Mouse (Mus musculus): Measurements from ENCODE around the gene Tm7sf3. TPM values are rescaled to one million over a fixed set of nuclear protein-coding genes. Genes with fewer than 3 reads are reported as not detected.
A peak's percentile ranks its signal among the peaks of the same experiment; 100 is the strongest.

The Tm7sf3 gene
- polyA plus RNA-seq, 2 experiments: 29.1 to 47.0 TPM

GRCm38 (mm10) chr6:146683881-146684280, 41.3 kb upstream of the Tm7sf3 start:
- no peak overlapping the region for H3K4me3 ChIP-seq (replicated peaks; ENCODE audit: low read length)
- H3K4me1 ChIP-seq (ENCODE audit: control insufficient read depth, insufficient read depth, low read length): no peaks in the 10 kb centered on the region
- no peaks in the 10 kb centered on the region for H3K27me3 ChIP-seq (ENCODE audit: control insufficient read depth, insufficient read depth, low read length)
- no peak overlapping the region for H3K4me2 ChIP-seq (replicated peaks; ENCODE audit: low read depth, low read length, severe bottlenecking)
- no peak for TF ChIP-seq POLR2A (IDR thresholded peaks at IDR 0.05; ENCODE audit: borderline replicate concordance, extremely low read depth, insufficient read depth, insufficient read length)
- DNase-seq (ENCODE audit: low spot score) (no peak), ATAC-seq (ENCODE audit: low FRiP score, low read depth) (no peak)
- no peak overlapping the region for H3K9ac ChIP-seq (ENCODE audit: low read depth, low read length, severe bottlenecking)
- 0 out of 2 replicates have a peak, but pooled peaks cover 8% of the 10 kb centered on the region for H3K9me3 ChIP-seq (ENCODE audit: control insufficient read depth, low read length)
- no peaks in the 10 kb centered on the region for H3K36me3 ChIP-seq (ENCODE audit: control insufficient read depth, insufficient read depth, low read length)
- WGBS: 73% methylated on average over 4 of the region's 4 CpGs
- H3K27ac ChIP-seq (replicated peaks; ENCODE audit: low read depth, low read length): no peak overlapping the region

DNA sequence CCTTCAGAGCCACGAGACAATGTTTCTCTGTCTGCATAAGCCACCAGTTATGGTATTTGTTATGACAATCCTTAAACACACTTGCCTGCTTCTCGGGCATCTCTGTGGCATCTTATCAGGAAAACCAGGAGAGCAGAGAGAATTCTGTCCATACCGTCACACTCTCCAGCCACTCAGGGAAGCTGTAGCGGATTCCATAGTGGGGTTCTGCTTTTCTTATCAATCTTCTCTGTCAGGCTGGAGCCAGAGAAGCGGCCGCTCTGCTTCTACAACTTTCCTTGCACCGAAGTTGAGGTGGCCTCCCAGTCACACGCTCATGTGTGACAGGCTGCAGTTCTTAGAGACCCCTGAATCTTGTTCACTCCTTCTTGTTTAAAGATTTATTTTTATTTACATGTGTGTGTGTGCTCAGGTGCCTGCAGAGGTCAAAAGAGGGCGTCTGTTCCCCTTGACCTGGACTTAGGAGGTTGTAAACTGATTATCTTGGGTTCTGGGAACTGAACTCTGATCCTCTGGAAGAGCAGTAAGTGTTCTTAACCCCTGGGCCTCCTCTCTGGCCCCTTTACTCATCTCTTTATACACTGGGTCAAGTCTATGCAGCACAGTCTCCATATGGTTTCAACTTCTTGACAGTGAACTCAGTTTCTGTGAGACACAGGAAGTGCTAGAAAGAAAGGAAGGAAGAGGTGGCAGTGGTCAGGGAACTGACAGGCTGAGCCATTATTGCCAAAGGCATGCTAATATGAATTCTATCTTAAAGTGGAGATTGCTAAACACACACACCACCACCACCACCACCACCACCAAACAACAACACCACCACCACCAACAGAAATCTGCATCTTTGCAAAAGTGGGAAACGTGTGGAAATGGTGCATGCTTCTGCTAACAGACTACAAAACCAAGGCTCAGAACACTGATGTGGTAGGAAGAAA, 35.8 kb upstream of the Tm7sf3 start:
- H3K4me1 ChIP-seq (ENCODE audit: control insufficient read depth, insufficient read depth, low read length): no peaks in the 10 kb centered on the region
- WGBS: 69% methylated on average over 10 of the region's 10 CpGs
- H3K27me3 ChIP-seq (ENCODE audit: control insufficient read depth, insufficient read depth, low read length): no peaks in the 10 kb centered on the region
- TF ChIP-seq POLR2A (IDR thresholded peaks at IDR 0.05; ENCODE audit: borderline replicate concordance, extremely low read depth, insufficient read depth, insufficient read length): no peak
- no peak for DNase-seq (ENCODE audit: low spot score)
- no peak overlapping the region for H3K4me3 ChIP-seq (replicated peaks; ENCODE audit: low read length)
- no peak overlapping the region for H3K9ac ChIP-seq (ENCODE audit: low read depth, low read length, severe bottlenecking)
- no peak overlapping the region for H3K27ac ChIP-seq (replicated peaks; ENCODE audit: low read depth, low read length)
- 0 out of 2 replicates have a peak, but pooled peaks cover 8% of the 10 kb centered on the region for H3K9me3 ChIP-seq (ENCODE audit: control insufficient read depth, low read length)
- ATAC-seq (ENCODE audit: low FRiP score, low read depth): no peak
- no peak overlapping the region for H3K4me2 ChIP-seq (replicated peaks; ENCODE audit: low read depth, low read length, severe bottlenecking)
- no peaks in the 10 kb centered on the region for H3K36me3 ChIP-seq (ENCODE audit: control insufficient read depth, insufficient read depth, low read length)

GRCm38 (mm10) chr6:146676904-146677303, 34.3 kb upstream of the Tm7sf3 start:
- Histone ChIP-seq H3K4me3 (replicated peaks; ENCODE audit: low read length) (no peak overlapping the region), H3K4me1 (ENCODE audit: control insufficient read depth, insufficient read depth, low read length) (no peaks in the 10 kb centered on the region), H3K36me3 (ENCODE audit: control insufficient read depth, insufficient read depth, low read length) (no peaks in the 10 kb centered on the region), H3K9ac (ENCODE audit: low read depth, low read length, severe bottlenecking) (no peak overlapping the region), H3K27ac (replicated peaks; ENCODE audit: low read depth, low read length) (no peak overlapping the region), H3K27me3 (ENCODE audit: control insufficient read depth, insufficient read depth, low read length) (no peaks in the 10 kb centered on the region), H3K4me2 (replicated peaks; ENCODE audit: low read depth, low read length, severe bottlenecking) (no peak overlapping the region), H3K9me3 (ENCODE audit: control insufficient read depth, low read length) (0 out of 2 replicates have a peak, but pooled peaks cover 8% of the 10 kb centered on the region)
- WGBS: 80% methylated on average over 10 of the region's 10 CpGs
- no peak for ATAC-seq (ENCODE audit: low FRiP score, low read depth)
- TF ChIP-seq POLR2A (IDR thresholded peaks at IDR 0.05; ENCODE audit: borderline replicate concordance, extremely low read depth, insufficient read depth, insufficient read length): no peak
- no peak for DNase-seq (ENCODE audit: low spot score)

GRCm38 (mm10) chr6:146674881-146675536, 32.4 kb upstream of the Tm7sf3 start:
- no peak for TF ChIP-seq POLR2A (IDR thresholded peaks at IDR 0.05; ENCODE audit: borderline replicate concordance, extremely low read depth, insufficient read depth, insufficient read length)
- no peak for ATAC-seq (ENCODE audit: low FRiP score, low read depth)

GRCm38 (mm10) chr6:146674420-146674819, 31.8 kb upstream of the Tm7sf3 start:
- TF ChIP-seq POLR2A (IDR thresholded peaks at IDR 0.05; ENCODE audit: borderline replicate concordance, extremely low read depth, insufficient read depth, insufficient read length): no peak
- H3K27me3 ChIP-seq (ENCODE audit: control insufficient read depth, insufficient read depth, low read length): no peaks in the 10 kb centered on the region
- 0 out of 2 replicates have a peak, but pooled peaks cover 2% of the 10 kb centered on the region for H3K9me3 ChIP-seq (ENCODE audit: control insufficient read depth, low read length)
- no peaks in the 10 kb centered on the region for H3K4me1 ChIP-seq (ENCODE audit: control insufficient read depth, insufficient read depth, low read length)
- no peak overlapping the region for H3K4me3 ChIP-seq (replicated peaks; ENCODE audit: low read length)
- H3K27ac ChIP-seq (replicated peaks; ENCODE audit: low read depth, low read length): peak overlapping the region; percentile 20; the same call in 1 of the 2 replicates
- H3K36me3 ChIP-seq (ENCODE audit: control insufficient read depth, insufficient read depth, low read length): no peaks in the 10 kb centered on the region
- no peak overlapping the region for H3K4me2 ChIP-seq (replicated peaks; ENCODE audit: low read depth, low read length, severe bottlenecking)
- H3K9ac ChIP-seq (ENCODE audit: low read depth, low read length, severe bottlenecking): no peak overlapping the region
- DNase-seq (ENCODE audit: low spot score) (no peak), ATAC-seq (ENCODE audit: low FRiP score, low read depth) (no peak)
- 82% methylated on average over 8 of the region's 8 CpGs for WGBS

More at GRCm38 (mm10) chr6:146674881-146675536, 32.4 kb upstream of the Tm7sf3 start:
- no peak overlapping the region for H3K4me2 ChIP-seq (replicated peaks; ENCODE audit: low read depth, low read length, severe bottlenecking)
- no peaks in the 10 kb centered on the region for H3K4me1 ChIP-seq (ENCODE audit: control insufficient read depth, insufficient read depth, low read length)
- no peaks in the 10 kb centered on the region for H3K36me3 ChIP-seq (ENCODE audit: control insufficient read depth, insufficient read depth, low read length)
- 73% methylated on average over 4 of the region's 4 CpGs for WGBS
- no peak overlapping the region for H3K4me3 ChIP-seq (replicated peaks; ENCODE audit: low read length)
- H3K9me3 ChIP-seq (ENCODE audit: control insufficient read depth, low read length): 0 out of 2 replicates have a peak, but pooled peaks cover 8% of the 10 kb centered on the region
- no peaks in the 10 kb centered on the region for H3K27me3 ChIP-seq (ENCODE audit: control insufficient read depth, insufficient read depth, low read length)
- no peak for DNase-seq (ENCODE audit: low spot score)
- no peak overlapping the region for H3K9ac ChIP-seq (ENCODE audit: low read depth, low read length, severe bottlenecking)
- peak overlapping the region; percentile 20; the same call in 1 of the 2 replicates for H3K27ac ChIP-seq (replicated peaks; ENCODE audit: low read depth, low read length)
